Mouse (Mus musculus): ENCODE data around the gene Hephl1. TPM values are rescaled to one million over a fixed set of nuclear protein-coding genes. Genes with fewer than 3 reads are reported as not detected.

Gene Hephl1
- polyA plus RNA-seq, 1 experiment from 2014 or later, result not detected

DNA sequence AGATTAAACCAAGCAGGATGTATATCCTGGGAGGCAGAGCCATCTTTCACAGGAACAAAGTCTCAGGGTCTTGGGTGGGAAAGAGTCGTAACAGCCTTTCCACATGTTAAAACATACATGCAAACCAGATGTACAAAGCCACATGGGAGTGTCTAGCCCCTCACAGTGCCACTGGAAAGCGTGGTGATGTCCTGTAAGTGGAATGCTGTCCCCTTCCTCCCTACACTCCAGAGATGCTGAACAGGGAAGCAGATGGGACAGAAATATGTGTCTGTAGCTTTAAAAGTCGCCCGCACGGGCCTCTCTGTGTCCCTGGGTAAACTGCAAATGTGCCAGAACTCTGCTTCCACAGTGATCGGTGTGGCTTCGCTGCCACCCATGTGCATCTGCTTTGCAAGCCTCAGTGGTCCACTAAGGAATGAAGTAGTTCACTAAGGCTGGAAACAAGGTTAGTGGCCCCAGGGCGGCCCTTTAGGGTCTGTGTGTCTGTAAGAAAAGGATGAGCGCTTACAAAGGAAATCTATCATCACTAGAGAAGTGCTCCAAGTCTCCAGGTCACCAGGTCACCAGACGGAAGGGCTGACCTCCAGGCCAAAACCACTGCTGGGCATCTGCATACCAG lies 108.1 kb downstream of the Hephl1 start:
- ATAC-seq (replicated peaks; ENCODE audit: insufficient number of reproducible peaks, low FRiP score, low TSS enrichment, low read depth) (no peak), DNase-seq (ENCODE audit: low spot score) (peak; percentile 15)
- no peak overlapping the region for H3K4me3 ChIP-seq (ENCODE audit: low read depth, low read length)
- H3K36me3 ChIP-seq (replicated peaks; ENCODE audit: control insufficient read depth, insufficient read depth, low read depth, low read length), result peaks cover 3% of the 10 kb centered on the region
- H3K27me3 ChIP-seq (ENCODE audit: control insufficient read depth, insufficient read depth, low read length), result no peaks in the 10 kb centered on the region
- no peaks in the 10 kb centered on the region for H3K9me3 ChIP-seq (replicated peaks; ENCODE audit: control insufficient read depth, low read length)
- WGBS, result 24% methylated on average over 10 of the region's 10 CpGs
- H3K4me1 ChIP-seq (ENCODE audit: control insufficient read depth, insufficient read depth, low read length), result peaks cover 4% of the 10 kb centered on the region; the same call in 1 of the 2 replicates
- 0 out of 2 replicates have a peak overlapping the region, but pooled peaks have one; percentile 28 for H3K27ac ChIP-seq (replicated peaks; ENCODE audit: low read depth, low read length)
- H3K4me2 ChIP-seq (ENCODE audit: low read depth, low read length), result no peak overlapping the region
- no peak overlapping the region for H3K9ac ChIP-seq (replicated peaks; ENCODE audit: low read length)

DNA sequence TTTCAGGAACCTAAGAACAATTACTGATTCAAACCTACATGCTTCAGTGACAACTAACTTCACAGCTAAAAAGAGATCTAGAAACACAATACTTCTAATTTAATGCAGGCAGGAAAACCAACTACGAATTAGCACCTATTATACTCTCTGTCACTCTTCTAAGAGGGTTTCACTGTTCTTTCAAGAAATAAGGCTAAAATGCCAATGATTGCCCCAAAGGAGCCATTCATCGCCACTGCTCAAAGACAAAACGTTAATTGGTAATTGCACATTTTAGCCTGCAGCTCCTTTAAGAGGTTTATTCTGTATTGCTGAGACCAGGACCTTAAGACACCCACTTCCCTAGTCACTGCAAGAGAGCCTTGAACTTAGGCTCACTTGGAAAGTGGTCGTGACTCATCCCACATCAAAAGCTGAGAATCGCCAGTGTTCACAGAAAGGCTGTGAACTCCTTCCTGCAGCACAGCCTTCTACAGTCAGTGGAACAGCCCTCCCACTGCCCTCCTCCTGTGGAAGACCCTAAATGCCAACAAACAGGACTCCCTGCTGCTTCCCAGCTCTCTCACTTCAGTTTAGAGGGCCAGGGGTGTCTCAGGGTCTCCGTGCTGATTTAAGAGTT lies 108.8 kb downstream of the Hephl1 start:
- H3K36me3 ChIP-seq (replicated peaks; ENCODE audit: control insufficient read depth, insufficient read depth, low read depth, low read length), result peaks cover 3% of the 10 kb centered on the region
- H3K9me3 ChIP-seq (replicated peaks; ENCODE audit: control insufficient read depth, low read length), result no peaks in the 10 kb centered on the region
- DNase-seq (ENCODE audit: low spot score), result no peak
- no peak overlapping the region for H3K9ac ChIP-seq (replicated peaks; ENCODE audit: low read length)
- H3K27ac ChIP-seq (replicated peaks; ENCODE audit: low read depth, low read length), result no peak overlapping the region
- 25% methylated on average over 6 of the region's 6 CpGs for WGBS
- H3K27me3 ChIP-seq (ENCODE audit: control insufficient read depth, insufficient read depth, low read length), result no peaks in the 10 kb centered on the region
- H3K4me3 ChIP-seq (ENCODE audit: low read depth, low read length), result no peak overlapping the region
- ATAC-seq (replicated peaks; ENCODE audit: insufficient number of reproducible peaks, low FRiP score, low TSS enrichment, low read depth), result no peak
- H3K4me1 ChIP-seq (ENCODE audit: control insufficient read depth, insufficient read depth, low read length), result peaks cover 4% of the 10 kb centered on the region; the same call in 1 of the 2 replicates
- H3K4me2 ChIP-seq (ENCODE audit: low read depth, low read length), result no peak overlapping the region

Other genes with a start within 250 kb of the Hephl1 start
- gene Izumo1r, start 208.2 kb downstream of the Hephl1 start, polyA plus RNA-seq (2014; fragmentation: Nextera tagmentation; extraction: Ambion mirVana), result 0.27 TPM in 1 of 2 replicates, not detected in the other
- gene Panx1, start 66.6 kb downstream of the Hephl1 start, polyA plus RNA-seq (2014; fragmentation: Nextera tagmentation; extraction: Ambion mirVana), result 89.8 and 94.4 TPM in 2 replicates
- gene Vstm5, start 126.9 kb upstream of the Hephl1 start, polyA plus RNA-seq (2014; fragmentation: Nextera tagmentation; extraction: Ambion mirVana), result 1.7 and 1.8 TPM in 2 replicates
- 37.3 and 38.8 TPM in 2 replicates for gene Med17, start 167.8 kb upstream of the Hephl1 start, polyA plus RNA-seq (2014; fragmentation: Nextera tagmentation; extraction: Ambion mirVana)
- 72.9 and 73.3 TPM in 2 replicates for gene Taf1d, start 194.1 kb upstream of the Hephl1 start, polyA plus RNA-seq (2014; fragmentation: Nextera tagmentation; extraction: Ambion mirVana)
- 5.7 and 5.8 TPM in 2 replicates for gene 4931406C07Rik, start 194.3 kb upstream of the Hephl1 start, polyA plus RNA-seq (2014; fragmentation: Nextera tagmentation; extraction: Ambion mirVana)
- 19.1 and 22.0 TPM in 2 replicates for gene Cep295, start 245.7 kb upstream of the Hephl1 start, polyA plus RNA-seq (2014; fragmentation: Nextera tagmentation; extraction: Ambion mirVana)